Mouse (Mus musculus) intestine, embryonic 14.5 days (tissue): ENCODE results near the gene Cldn34c4. TPM values are rescaled to one million over a fixed set of nuclear protein-coding genes. Genes with fewer than 3 reads are reported as not detected.

Experiments
- ATAC-seq: fragments of 200-750 bp; cut with Nextera tagmentation; replicated peaks from 2 replicates; pipeline ENCODE4 v1.8.0; 2017; ENCODE audit warnings: low read depth, moderate number of reproducible peaks, moderate TSS enrichment, moderate library complexity; ENCODE audit not compliant: low FRiP score, low TSS enrichment
- DNase-seq: peaks from one replicate; pipeline ENCODE4 v3.0.0-alpha.2; 2018; ENCODE audit warnings: low spot score
- H3K27ac ChIP-seq: fragments of 300-500 bp; sonication (generic); 2 replicates; pipeline ENCODE4 v1.5.1; 2014; ENCODE audit warnings: low read depth, mild to moderate bottlenecking, control low read depth
- H3K27me3 ChIP-seq: fragments of 300-500 bp; sonication (generic); replicated peaks from 2 replicates; pipeline ENCODE4 v1.6.1; 2014; ENCODE audit warnings: low read length, control low read depth; ENCODE audit not compliant: control insufficient read depth, insufficient read depth
- H3K36me3 ChIP-seq: fragments of 300-500 bp; sonication (generic); 2 replicates; pipeline ENCODE4 v1.6.1; 2014; ENCODE audit warnings: low read length, control low read depth; ENCODE audit not compliant: control insufficient read depth, insufficient read depth
- H3K4me1 ChIP-seq: fragments of 300-500 bp; sonication (generic); replicated peaks from 2 replicates; pipeline ENCODE4 v1.6.1; 2014; ENCODE audit warnings: low read length, control low read depth, mixed read lengths; ENCODE audit not compliant: control insufficient read depth, insufficient read depth
- H3K4me2 ChIP-seq: fragments of 300-500 bp; sonication (generic); 2 replicates; pipeline ENCODE4 v1.6.1; 2014; ENCODE audit warnings: low read length
- H3K4me3 ChIP-seq: fragments of 300-500 bp; sonication (generic); 2 replicates; pipeline ENCODE4 v1.5.1; 2014; ENCODE audit warnings: low read depth, low read length, control low read depth, mixed read lengths
- H3K9ac ChIP-seq: fragments of 300-500 bp; sonication (generic); 2 replicates; pipeline ENCODE4 v1.6.1; 2014; ENCODE audit warnings: mild to moderate bottlenecking, low read length
- H3K9me3 ChIP-seq: fragments of 300-500 bp; sonication (generic); 2 replicates; pipeline ENCODE4 v1.6.1; 2016; ENCODE audit warnings: low read length, control low read depth; ENCODE audit not compliant: control insufficient read depth
- WGBS: fragments of 180-500 bp; shearing (Covaris S2); extraction: QIAGEN DNeasy Blood & Tissue Kit; methylation state at CpG from one replicate; pipeline ENCODE4 v1.1.7; 2014; 5-methylcytosine and 5-hydroxymethylcytosine counted together
- polyA plus RNA-seq: library from polyadenylated mRNA; unstranded; fragments of >200 nt; fragmentation: Nextera tagmentation; extraction: Ambion mirVana; gene quantifications from 2 replicates; pipeline ENCODE4 v1.2.1, GENCODE M21; 2014

Cldn34c4 gene
- polyA plus RNA-seq: not detected in 2 replicates

DNA sequence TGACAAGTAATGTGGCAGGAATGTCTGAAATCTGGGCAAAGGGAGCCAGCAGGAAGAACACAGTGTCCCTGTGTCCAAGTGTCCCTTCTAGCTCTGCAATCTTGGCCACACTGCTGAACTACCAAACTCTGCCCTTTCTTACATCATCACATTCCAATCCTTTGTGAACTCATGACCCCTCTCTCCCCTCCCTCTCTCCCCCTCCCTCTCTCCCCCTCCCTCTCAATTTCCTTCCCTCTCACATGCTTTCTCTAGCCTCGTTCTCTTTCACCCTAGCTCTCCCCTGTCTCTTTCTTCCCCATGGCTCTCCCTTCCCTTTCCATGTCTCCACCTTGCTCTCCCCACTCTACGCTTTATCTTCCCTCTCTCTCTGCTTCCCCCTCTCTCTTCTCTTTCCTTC, at the start of gene Cldn34c4:
TSS of gene Cldn34c4 (minus strand) at position 101 of the 400 bp plus-strand sequence.
- no peaks in the 10 kb centered on the region for H3K4me1 ChIP-seq
- no peaks in the 10 kb centered on the region for H3K9me3 ChIP-seq
- ATAC-seq: no peak
- no peak within 1 kb of the TSS for H3K4me2 ChIP-seq
- no peaks in the 10 kb centered on the region for H3K36me3 ChIP-seq
- no peak within 1 kb of the TSS for H3K4me3 ChIP-seq
- no peak within 1 kb of the TSS for H3K27ac ChIP-seq
- DNase-seq: no peak
- no peaks in the 10 kb centered on the region for H3K27me3 ChIP-seq
- WGBS: 60% methylated on average over 2 of the region's 2 CpGs
- no peak within 1 kb of the TSS for H3K9ac ChIP-seq

DNA sequence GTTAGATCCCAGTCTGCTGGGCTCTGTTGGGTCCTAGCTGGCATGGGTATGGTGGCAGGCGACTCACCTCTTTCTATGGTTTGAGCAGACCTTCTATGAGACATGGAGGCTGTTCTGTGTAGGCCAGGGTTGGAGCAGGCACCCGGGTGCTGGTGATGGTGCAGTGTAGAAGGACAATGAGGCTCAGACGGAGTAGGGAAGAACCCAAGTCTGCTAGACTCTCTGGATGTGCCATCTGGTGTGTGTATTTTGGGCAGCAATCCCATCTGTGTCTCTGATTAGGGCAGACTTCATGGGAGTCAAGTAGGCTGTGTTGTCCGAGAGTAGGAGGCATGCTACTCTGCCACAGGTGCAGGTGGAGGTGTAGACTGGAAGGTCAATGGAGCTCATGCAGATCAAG, 10.7 kb upstream of the Cldn34c4 start:
- WGBS: 80% methylated on average over 4 of the region's 4 CpGs
- ATAC-seq: no peak
- no peaks in the 10 kb centered on the region for H3K9me3 ChIP-seq

More for the DNA sequence above, 10.7 kb upstream of the Cldn34c4 start:
- Histone ChIP-seq H3K4me2 (no peak overlapping the region), H3K27ac (no peak overlapping the region), H3K27me3 (no peaks in the 10 kb centered on the region), H3K9ac (no peak overlapping the region), H3K4me1 (no peaks in the 10 kb centered on the region), H3K36me3 (no peaks in the 10 kb centered on the region), H3K4me3 (no peak overlapping the region)
- no peak for DNase-seq
